Mouse (Mus musculus) left cerebral cortex, postnatal 25 days (tissue): ENCODE measurements around the gene Men1. TPM values are rescaled to one million over a fixed set of nuclear protein-coding genes. Genes with fewer than 3 reads are reported as not detected.
"Not testable (repeated sequence)": the region's sequence is repeated elsewhere in the genome, so short reads cannot be mapped to it uniquely, and the experiment has no call there.

Experiments used
- DNase-seq, 2 experiments: peaks; one replicate each; pipeline ENCODE4 v3.0.0; 2022; ENCODE audit warnings: low spot score in 2 of 2, mixed read lengths in 1 of 2
- intact Hi-C: fragments of 180-260 bp; cut with DNase I; formaldehyde crosslinking; loops from one replicate; pipeline ENCODE4 v1.15.1; 2025
- total RNA-seq, 2 experiments: library from RNA; stranded (reverse); gene quantifications; 2 replicates each; pipeline ENCODE4 v1.2.3; 2021

The Men1 gene
- 10 to 100 TPM; 69.7 to 70.0 TPM for total RNA-seq

GRCm38 (mm10) chr19:6334673-6335457 is at the start of gene Men1:
Gene Men1 (plus strand): TSS chr19:6334979.
- DNase-seq = peak; percentile 97 to 99
- intact Hi-C loops = loop anchor here (2.0 to 5.0 kb wide), 3 partner anchors 28 to 273 kb away; partner anchors contain the start of genes Arl2, Batf2, Sf1 and Znhit2

GRCm38 (mm10) chr19:6285226-6285625 is 49.6 kb upstream of the Men1 start:
- DNase-seq = no peak
- intact Hi-C loops = no loop called here

DNA sequence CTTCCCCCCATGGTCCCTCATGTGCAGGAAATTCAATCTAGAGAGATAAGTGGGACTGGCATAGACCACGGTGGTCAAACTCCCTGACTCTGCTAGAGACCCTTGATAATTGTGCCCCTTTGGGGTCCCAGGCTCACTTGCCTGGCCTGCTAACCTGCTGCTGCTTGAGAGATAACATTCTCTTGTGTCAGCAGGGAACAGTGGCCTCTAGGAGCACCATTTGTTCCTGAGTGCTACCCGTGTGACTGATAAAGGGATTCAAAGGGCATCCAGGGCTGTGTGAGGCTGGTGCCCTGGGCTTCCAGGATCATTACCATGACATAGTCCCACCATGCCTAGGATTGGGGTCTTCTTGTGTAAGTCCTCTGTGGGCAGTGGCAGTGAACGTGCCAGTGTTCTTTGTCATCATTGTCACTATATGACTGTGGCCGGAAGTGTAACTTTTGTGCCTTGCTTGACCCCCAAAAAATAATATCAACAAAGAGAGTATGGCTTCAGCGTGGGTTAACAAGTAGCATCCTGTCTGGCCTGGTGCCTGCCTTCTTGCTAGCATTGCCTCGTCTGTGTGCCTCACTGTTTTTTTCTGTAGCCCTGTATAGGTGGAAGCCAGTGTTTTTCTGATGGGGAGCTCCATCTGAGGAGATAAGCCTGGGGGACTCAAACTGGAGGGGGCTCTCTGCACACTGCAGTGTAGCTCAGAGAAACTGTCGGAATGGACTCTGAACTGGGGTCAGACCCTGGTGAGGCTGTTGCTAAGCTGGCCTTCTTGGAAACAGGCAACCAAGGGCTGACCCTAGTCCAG is 48.9 kb upstream of the Men1 start:
- DNase-seq = no peak
- intact Hi-C loops = no loop called here

DNA sequence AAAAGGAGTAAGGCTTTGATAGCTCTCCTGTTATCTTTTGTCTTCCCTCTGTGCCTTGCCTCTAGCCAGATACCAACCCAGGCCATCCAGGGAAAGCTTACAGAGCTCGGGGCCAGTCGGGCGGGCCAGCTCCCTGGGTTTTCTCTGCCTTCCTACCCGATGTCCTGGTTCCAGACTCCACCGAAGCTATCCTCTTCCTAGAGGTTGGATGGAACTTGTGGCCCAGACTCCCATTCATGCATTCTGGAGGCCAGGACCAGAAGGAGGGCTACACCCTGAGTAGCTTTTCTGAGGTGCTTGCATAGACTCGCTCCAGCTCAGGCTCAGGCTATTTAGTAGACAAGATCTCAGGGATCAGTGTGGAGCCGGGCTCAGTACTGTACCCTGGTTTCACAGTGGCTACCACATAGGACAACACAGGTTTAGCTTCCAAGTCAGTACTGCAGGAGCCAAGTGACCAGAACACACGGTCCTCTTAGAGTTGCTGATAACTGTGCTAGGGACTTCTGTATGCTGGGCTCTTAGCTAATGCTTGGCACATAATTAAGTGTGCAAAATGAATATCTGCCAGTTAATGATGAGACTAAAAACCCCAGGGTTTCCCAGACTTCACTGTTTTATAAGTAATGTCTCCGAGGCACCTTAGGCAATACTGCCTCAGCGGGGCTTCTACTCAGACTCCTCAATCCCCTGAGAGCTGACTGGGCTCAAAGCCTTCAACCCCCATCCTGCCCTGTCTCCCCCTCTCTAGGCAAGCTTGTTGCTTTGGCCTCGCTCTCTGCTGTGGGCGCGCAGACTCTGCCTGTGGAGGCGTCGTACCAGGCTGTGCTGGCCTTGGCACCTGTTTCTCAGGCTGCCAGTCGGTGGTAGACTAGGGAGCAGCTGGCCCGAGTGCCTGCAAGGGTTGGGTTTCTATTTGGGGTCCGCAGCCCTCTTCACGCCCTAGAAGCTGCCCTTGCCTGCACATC is 48.1 kb upstream of the Men1 start:
- intact Hi-C loops = no loop called here
- no peak for DNase-seq

DNA sequence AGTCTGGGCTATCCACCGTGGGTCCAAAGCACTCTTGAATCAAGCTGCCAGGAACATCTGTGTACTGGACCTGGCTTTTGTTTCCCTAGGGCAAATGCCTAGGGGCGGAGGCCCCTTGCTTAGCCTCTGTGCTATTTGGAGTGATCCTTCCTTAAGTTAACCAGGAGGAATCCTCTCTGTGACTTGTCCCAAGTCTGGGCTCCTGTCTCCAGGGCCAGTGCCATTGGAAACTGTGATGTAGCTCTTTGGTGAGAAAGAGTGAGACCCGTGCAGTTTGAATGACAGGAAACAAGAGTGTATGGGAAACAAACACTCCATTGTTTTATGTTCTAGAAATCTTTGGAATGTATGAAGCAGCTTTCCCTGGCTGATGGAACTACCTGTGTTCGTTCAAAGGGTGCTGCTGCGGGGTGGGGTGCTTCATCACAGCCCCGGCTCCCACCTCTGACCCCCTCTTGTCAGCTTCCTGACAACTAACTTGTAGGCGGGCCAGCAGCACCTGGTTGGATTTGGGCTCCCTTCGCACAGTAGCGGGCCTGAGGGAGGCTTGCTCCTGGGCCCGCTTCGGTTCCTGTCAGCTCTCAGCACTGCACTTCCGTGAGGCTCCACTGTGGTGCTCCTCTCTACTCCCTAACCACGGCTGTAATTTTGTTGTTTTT is 46.4 kb upstream of the Men1 start:
- intact Hi-C loops = no loop called here
- DNase-seq = no peak

GRCm38 (mm10) chr19:6289696-6290238 is 45.0 kb upstream of the Men1 start:
- intact Hi-C loops = no loop called here
- DNase-seq = no peak

GRCm38 (mm10) chr19:6290720-6291116 is 44.1 kb upstream of the Men1 start:
- intact Hi-C loops, DNase-seq: not testable (repeated sequence)

- no peak for DNase-seq
- intact Hi-C loops = no loop called here
Measured at GRCm38 (mm10) chr19:6291117-6291781, 43.5 kb upstream of the Men1 start.

DNA sequence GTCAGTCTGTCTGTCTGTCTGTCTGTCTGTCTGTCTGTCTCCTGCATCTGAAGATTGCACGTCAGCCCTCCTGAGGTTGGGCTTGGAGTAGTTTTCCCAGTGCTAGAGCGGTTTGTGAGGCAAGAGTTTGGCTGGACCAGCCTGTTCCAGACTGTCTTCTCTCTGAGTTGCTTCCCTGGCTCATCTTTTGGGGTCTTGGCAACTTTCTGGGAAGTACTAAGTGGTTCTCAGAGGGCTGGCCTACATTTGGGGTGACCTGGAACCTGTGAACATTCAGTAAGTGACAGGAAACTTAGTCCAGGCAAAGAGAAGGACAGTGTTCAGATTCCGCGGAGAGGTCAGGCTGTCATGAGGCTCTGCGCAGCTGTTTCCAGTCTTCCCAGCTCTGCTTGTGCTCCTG is 42.5 kb upstream of the Men1 start:
- DNase-seq = no peak
- intact Hi-C loops = no loop called here

DNA sequence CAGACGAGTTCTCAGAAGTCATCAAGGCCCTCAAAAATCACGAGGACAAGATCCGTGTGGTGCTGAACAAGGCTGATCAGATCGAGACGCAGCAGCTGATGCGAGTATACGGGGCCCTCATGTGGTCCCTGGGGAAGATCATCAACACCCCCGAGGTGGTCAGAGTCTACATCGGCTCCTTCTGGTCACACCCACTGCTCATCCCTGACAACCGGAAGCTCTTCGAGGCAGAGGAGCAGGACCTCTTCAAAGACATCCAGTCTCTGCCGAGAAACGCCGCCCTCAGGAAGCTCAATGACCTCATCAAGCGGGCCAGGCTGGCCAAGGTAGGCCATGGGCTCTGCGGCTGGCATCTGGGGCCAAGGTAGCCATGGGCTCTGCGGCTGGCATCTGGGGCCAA is 40.5 kb upstream of the Men1 start:
- intact Hi-C loops = no loop called here
- no peak for DNase-seq

DNA sequence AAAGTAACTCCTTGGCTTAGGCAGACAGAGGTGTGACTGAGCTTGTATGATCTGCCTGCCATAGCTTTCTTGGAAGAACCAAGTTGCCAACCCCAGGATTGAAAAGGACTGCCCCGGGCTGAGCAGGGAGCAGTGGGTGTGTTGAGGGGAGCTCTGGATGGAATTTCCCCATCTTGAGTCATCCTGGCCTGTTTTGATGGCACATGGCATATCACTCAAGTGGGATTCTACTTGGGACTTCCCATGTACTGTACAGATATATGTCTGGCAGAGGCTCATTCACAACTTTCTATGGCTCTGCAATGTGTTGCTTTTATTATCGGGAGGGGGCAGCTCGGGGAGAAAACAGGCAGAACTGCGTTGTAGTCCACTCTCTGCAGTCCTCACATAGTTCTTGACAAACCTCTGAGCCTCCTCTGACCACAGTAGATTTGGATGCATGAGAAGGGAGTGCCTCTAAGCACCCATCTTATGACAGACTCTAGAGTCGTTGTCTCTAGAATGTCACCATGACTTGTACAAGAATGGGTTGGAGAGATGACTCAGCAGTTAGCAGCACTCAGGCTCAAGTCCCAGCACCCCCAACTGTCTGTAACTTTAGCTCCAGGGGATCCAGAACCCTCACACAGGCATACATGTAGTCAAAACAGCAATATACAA is 38.1 kb upstream of the Men1 start:
- intact Hi-C loops = no loop called here
- no peak for DNase-seq

DNA sequence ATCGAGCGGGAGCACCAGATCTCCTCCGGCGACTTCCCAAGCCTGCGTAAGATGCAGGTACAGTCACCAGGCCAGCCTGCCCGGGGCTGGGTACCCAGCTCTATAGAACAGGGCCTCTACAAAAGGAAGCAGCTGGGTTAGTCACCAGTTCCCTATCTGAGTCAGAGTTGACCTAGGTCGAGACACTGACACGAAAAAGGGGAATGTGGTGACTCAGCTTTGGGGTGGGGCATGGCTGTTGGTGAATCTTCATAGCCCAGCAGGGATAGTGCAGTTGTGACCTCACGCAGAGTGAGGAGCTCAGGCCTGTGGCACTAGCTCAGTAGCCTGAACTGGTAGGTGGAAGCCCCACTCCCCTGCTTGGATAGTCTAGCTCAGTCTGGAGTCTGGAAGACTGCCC is 37.1 kb upstream of the Men1 start:
- intact Hi-C loops = no loop called here
- no peak for DNase-seq

GRCm38 (mm10) chr19:6299003-6299402 is 35.8 kb upstream of the Men1 start:
- DNase-seq = no peak
- intact Hi-C loops = no loop called here

- intact Hi-C loops = no loop called here
- no peak for DNase-seq
Measured at GRCm38 (mm10) chr19:6299450-6300267, 35.1 kb upstream of the Men1 start.

DNA sequence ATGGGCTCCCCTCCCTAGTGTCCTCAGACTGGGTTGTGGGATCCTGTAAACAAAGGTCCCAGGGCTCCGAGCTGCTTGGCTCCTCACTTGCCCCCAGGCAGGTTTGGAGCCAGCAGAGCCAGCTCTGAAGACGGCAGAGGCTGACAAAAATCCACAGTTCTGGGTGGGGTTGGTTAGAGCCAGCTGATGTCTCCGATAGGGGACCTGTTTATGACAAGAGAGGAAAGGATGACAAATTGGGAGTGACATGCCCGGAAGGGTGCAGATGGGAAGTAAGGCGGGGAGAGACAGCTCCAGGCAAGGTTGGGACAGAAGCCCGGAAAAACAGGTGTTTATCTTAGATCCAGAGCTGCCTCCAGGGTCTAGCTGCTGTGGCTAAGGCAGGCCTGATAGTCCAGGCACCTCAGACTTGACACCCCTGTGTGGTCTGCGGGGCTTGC is 34.4 kb upstream of the Men1 start:
- intact Hi-C loops = no loop called here
- DNase-seq = no peak

DNA sequence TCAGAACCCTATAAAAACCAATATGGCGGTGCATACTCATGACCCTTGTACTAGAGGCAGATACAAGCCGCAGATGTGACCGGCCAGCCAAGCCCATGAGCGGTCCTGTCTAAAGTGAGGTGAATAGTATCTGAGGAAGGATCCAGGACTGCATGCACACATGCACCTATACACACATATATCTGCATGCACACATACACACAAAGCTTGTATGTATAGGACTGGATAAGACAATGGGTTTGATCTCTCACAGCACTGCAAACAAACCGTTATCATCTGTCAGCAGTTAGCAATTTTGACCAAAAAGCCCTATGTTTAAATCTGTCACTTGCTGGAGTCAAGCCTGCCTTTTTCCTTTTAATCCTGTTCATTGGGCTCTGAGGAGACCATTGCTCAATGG is 32.7 kb upstream of the Men1 start:
- intact Hi-C loops = no loop called here
- no peak for DNase-seq

- intact Hi-C loops = no loop called here
- peak in 1 of 2 experiments; percentile 66 for DNase-seq
Measured at GRCm38 (mm10) chr19:6302522-6302921, 32.3 kb upstream of the Men1 start.
